ENCODE assay signal across 8 mouse cellular contexts in genomic region chr9:20951441-20951840, GRCm38 (mm10). TPM values are rescaled to one million over a fixed set of nuclear protein-coding genes. Genes with fewer than 3 reads are reported as not detected.
DNase-seq lines count a peak whose midpoint lies in the region; ATAC-seq and TF ChIP-seq lines count a peak whose summit lies in the region.

No protein-coding gene starts in this region.

- peaks cover 38% of the 10 kb centered on the region for H3K36me3 ChIP-seq in liver, embryonic 15.5 days (replicated peaks)

- H3K27me3 ChIP-seq in liver, embryonic 15.5 days: no peaks in the 10 kb centered on the region

- H3K4me2 ChIP-seq in liver, embryonic 15.5 days: peak overlapping the region; percentile 83

- H3K9me3 ChIP-seq in liver, embryonic 15.5 days (replicated peaks): no peaks in the 10 kb centered on the region

- TF ChIP-seq POLR2A in embryonic fibroblast, embryonic 13.5 days (IDR thresholded peaks at IDR 0.05; ENCODE audit: low read depth, low read length): peak; percentile 60
- TF ChIP-seq POLR2A in olfactory bulb, adult 2 months (IDR thresholded peaks at IDR 0.05; ENCODE audit: insufficient read depth, low read depth, low read length): no peak

- peak overlapping the region; percentile 90 for H3K9ac ChIP-seq in liver, embryonic 15.5 days

- peak; percentile 17 to 21 for DNase-seq in layer of hippocampus, postnatal 10 days (ENCODE audit: low spot score in 2 of 2)
- no peak for DNase-seq in layer of hippocampus, adult 9-11 months
- peak; percentile 80 for DNase-seq in adrenal gland, postnatal 10 days
- DNase-seq in induced T-regulatory cell, adult 2 months (ENCODE audit: low read depth): peak; percentile 43
- no peak for DNase-seq in testis, postnatal 14 days (ENCODE audit: low spot score)

- peak overlapping the region; percentile 68 for H3K4me3 ChIP-seq in embryonic fibroblast, embryonic 13.5 days (ENCODE audit: insufficient read depth, low read length)
- H3K4me3 ChIP-seq in liver, embryonic 15.5 days (replicated peaks): peak overlapping the region; percentile 92
- peak overlapping the region; percentile 88 for H3K4me3 ChIP-seq in olfactory bulb, adult 2 months (ENCODE audit: insufficient read depth, low read depth, low read length)

- TF ChIP-seq CTCF in embryonic fibroblast, embryonic 13.5 days (IDR thresholded peaks at IDR 0.05; ENCODE audit: borderline replicate concordance, insufficient read depth, low read length): no peak
- no peak for TF ChIP-seq CTCF in olfactory bulb, adult 2 months (IDR thresholded peaks at IDR 0.05; ENCODE audit: insufficient read depth, low read depth, low read length)

- peaks cover 4% of the 10 kb centered on the region; the same call in 1 of the 2 replicates for H3K4me1 ChIP-seq in embryonic fibroblast, embryonic 13.5 days (ENCODE audit: control insufficient read depth, insufficient read depth, low read length)
- peaks cover 62% of the 10 kb centered on the region for H3K4me1 ChIP-seq in liver, embryonic 15.5 days (replicated peaks)
- peaks cover 8% of the 10 kb centered on the region for H3K4me1 ChIP-seq in olfactory bulb, adult 2 months (ENCODE audit: control insufficient read depth, insufficient read depth, low read length)

- 12% methylated on average over 14 of the region's 14 CpGs for WGBS in liver, embryonic 15.5 days (ENCODE audit: insufficient replicate concordance)
- WGBS in olfactory bulb, adult 2 months: 5% methylated on average over 14 of the region's 14 CpGs

- peak overlapping the region; percentile 78 for H3K27ac ChIP-seq in embryonic fibroblast, embryonic 13.5 days (ENCODE audit: insufficient read depth, low read length)
- peak overlapping the region; percentile 92 for H3K27ac ChIP-seq in liver, embryonic 15.5 days (replicated peaks)
- no peak overlapping the region for H3K27ac ChIP-seq in olfactory bulb, adult 2 months (ENCODE audit: insufficient read depth, low read depth, low read length)

- no peak for ATAC-seq in liver, embryonic 15.5 days (ENCODE audit: insufficient read depth)

RNA-seq across cellular contexts. Expression of gene Dnmt1, which starts 8.2 kb away (rescaled TPM):
- 10 to 100 TPM; 47.4 to 52.1 TPM for total RNA-seq in layer of hippocampus, postnatal 10 days (2021)
- 10 to 100 TPM; 44.9 to 54.7 TPM for total RNA-seq in adrenal gland, postnatal 10 days (2021)
- 47.2 and 59.0 TPM in 2 replicates for polyA plus RNA-seq in embryonic fibroblast, embryonic 13.5 days (2011; ENCODE audit: insufficient read length, low read depth, missing spikeins)
- polyA plus RNA-seq in liver, embryonic 15.5 days (2015; fragmentation: Nextera tagmentation; extraction: Ambion mirVana): 54.5 and 59.1 TPM in 2 replicates
- polyA plus RNA-seq in olfactory bulb, adult 2 months (2012; ENCODE audit: insufficient read depth, insufficient read length, low replicate concordance, missing spikeins): 56.5 TPM in 1 of 2 replicates, not detected in the other

RNA-seq across cellular contexts. Expression of gene S1pr2, which starts 25.1 kb away (rescaled TPM):
- total RNA-seq in layer of hippocampus, postnatal 10 days (2021): 1 to 10 TPM; 3.1 to 4.1 TPM
- total RNA-seq in adrenal gland, postnatal 10 days (2021): 1 to 10 TPM; 7.4 to 9.7 TPM
- polyA plus RNA-seq in embryonic fibroblast, embryonic 13.5 days (2011; ENCODE audit: insufficient read length, low read depth, missing spikeins): 34.0 and 36.2 TPM in 2 replicates
- 4.2 and 4.8 TPM in 2 replicates for polyA plus RNA-seq in liver, embryonic 15.5 days (2015; fragmentation: Nextera tagmentation; extraction: Ambion mirVana)
- polyA plus RNA-seq in olfactory bulb, adult 2 months (2012; ENCODE audit: insufficient read depth, insufficient read length, low replicate concordance, missing spikeins): not detected in 2 replicates

RNA-seq across cellular contexts. Expression of gene Mrpl4, which starts 51.1 kb away (rescaled TPM):
- 10 to 100 TPM; 47.2 to 54.4 TPM for total RNA-seq in layer of hippocampus, postnatal 10 days (2021)
- 100 to 1,000 TPM; 121 to 125 TPM for total RNA-seq in adrenal gland, postnatal 10 days (2021)
- 43.7 and 43.9 TPM in 2 replicates for polyA plus RNA-seq in embryonic fibroblast, embryonic 13.5 days (2011; ENCODE audit: insufficient read length, low read depth, missing spikeins)
- polyA plus RNA-seq in liver, embryonic 15.5 days (2015; fragmentation: Nextera tagmentation; extraction: Ambion mirVana): 62.1 and 66.9 TPM in 2 replicates
- polyA plus RNA-seq in olfactory bulb, adult 2 months (2012; ENCODE audit: insufficient read depth, insufficient read length, low replicate concordance, missing spikeins): not detected in 2 replicates

RNA-seq across cellular contexts. Expression of gene Eif3g, which starts 53.0 kb away (rescaled TPM):
- 100 to 1,000 TPM; 137 to 144 TPM for total RNA-seq in layer of hippocampus, postnatal 10 days (2021)
- total RNA-seq in adrenal gland, postnatal 10 days (2021): 100 to 1,000 TPM; 136 to 143 TPM
- polyA plus RNA-seq in embryonic fibroblast, embryonic 13.5 days (2011; ENCODE audit: insufficient read length, low read depth, missing spikeins): 106 and 107 TPM in 2 replicates
- 178 and 180 TPM in 2 replicates for polyA plus RNA-seq in liver, embryonic 15.5 days (2015; fragmentation: Nextera tagmentation; extraction: Ambion mirVana)
- not detected in 2 replicates for polyA plus RNA-seq in olfactory bulb, adult 2 months (2012; ENCODE audit: insufficient read depth, insufficient read length, low replicate concordance, missing spikeins)

Comparison
In these comparisons a context has a peak if more than half of its experiments do, and no peak if none do; other contexts are left out.
1. DNase-seq: peak in layer of hippocampus, postnatal 10 days (2 of 2), adrenal gland, postnatal 10 days (single experiment) and induced T-regulatory cell, adult 2 months (single experiment); none in layer of hippocampus, adult 9-11 months (single experiment) and testis, postnatal 14 days (single experiment).
2. RNA of gene Mrpl4, which starts 51.1 kb away (polyA plus RNA-seq): 62.1 to 66.9 TPM in liver, embryonic 15.5 days and 43.7 to 43.9 TPM in embryonic fibroblast, embryonic 13.5 days; not detected in olfactory bulb, adult 2 months; every median in the first group is over 10 times any median in the second.
3. Peak in every context shown above with its lines, with median percentiles within 50 percentile points of each other: H3K4me3 ChIP-seq.